Comparison of ENCODE assay signal across 8 mouse cellular contexts in genomic region chr5:111208660-111208969, GRCm38 (mm10).
DNase-seq lines count a peak whose midpoint lies in the region; ATAC-seq and TF ChIP-seq lines count a peak whose summit lies in the region.

No protein-coding gene starts in this region.

- no peaks in the 10 kb centered on the region for H3K9me3 ChIP-seq in embryonic facial prominence, embryonic 10.5 days
- H3K9me3 ChIP-seq in heart, embryonic 11.5 days (replicated peaks; ENCODE audit: control insufficient read depth, low read length) = no peaks in the 10 kb centered on the region

- ATAC-seq in CD4-positive, CD25-positive, alpha-beta regulatory T cell, adult 4 months = peak; percentile 70
- no peak for ATAC-seq in heart, embryonic 11.5 days (replicated peaks; ENCODE audit: insufficient number of reproducible peaks, low FRiP score, low TSS enrichment)
- no peak for ATAC-seq in inflammation-experienced regulatory T-cells, adult 6 months

- no peaks in the 10 kb centered on the region for H3K27me3 ChIP-seq in embryonic facial prominence, embryonic 10.5 days (replicated peaks; ENCODE audit: low read depth, poor library complexity, severe bottlenecking)
- 0 out of 2 replicates have a peak, but pooled peaks cover 3% of the 10 kb centered on the region for H3K27me3 ChIP-seq in heart, embryonic 11.5 days (ENCODE audit: control insufficient read depth, insufficient read depth, low read length)

- TF ChIP-seq POLR2A in lung, adult 2 months (IDR thresholded peaks at IDR 0.05; ENCODE audit: borderline replicate concordance, extremely low read depth, low read depth, low read length) = no peak

- WGBS in embryonic facial prominence, embryonic 10.5 days = 36% methylated on average over 5 of the region's 5 CpGs
- WGBS in heart, embryonic 11.5 days (ENCODE audit: insufficient replicate concordance) = 35% methylated on average over 5 of the region's 5 CpGs
- WGBS in lung, adult 2 months = 43% methylated on average over 5 of the region's 5 CpGs

- H3K4me1 ChIP-seq in embryonic facial prominence, embryonic 10.5 days = peaks cover 48% of the 10 kb centered on the region
- H3K4me1 ChIP-seq in heart, embryonic 11.5 days (ENCODE audit: control insufficient read depth, insufficient read depth, low read length) = peaks cover 8% of the 10 kb centered on the region; the same call in 1 of the 2 replicates
- peaks cover 2% of the 10 kb centered on the region; the same call in 1 of the 2 replicates for H3K4me1 ChIP-seq in lung, adult 2 months (ENCODE audit: control insufficient read depth, insufficient read depth, low read length)

- H3K27ac ChIP-seq in embryonic facial prominence, embryonic 10.5 days (replicated peaks) = no peak overlapping the region
- H3K27ac ChIP-seq in heart, embryonic 11.5 days (ENCODE audit: low read depth, low read length) = no peak overlapping the region

- TF ChIP-seq CTCF in lung, adult 2 months (IDR thresholded peaks at IDR 0.05; ENCODE audit: insufficient read depth, low read length) = peak; percentile 95

- 0 out of 2 replicates have a peak overlapping the region, but pooled peaks have one; percentile 16 for H3K9ac ChIP-seq in heart, embryonic 11.5 days (ENCODE audit: low read depth, low read length)

- H3K36me3 ChIP-seq in embryonic facial prominence, embryonic 10.5 days (replicated peaks) = no peaks in the 10 kb centered on the region
- H3K36me3 ChIP-seq in heart, embryonic 11.5 days (ENCODE audit: control insufficient read depth, insufficient read depth, low read length) = no peaks in the 10 kb centered on the region

- peak; percentile 37 for DNase-seq in T-cell, adult 2 months (ENCODE audit: low spot score)
- peak; percentile 67 for DNase-seq in embryonic facial prominence, embryonic 10.5 days (ENCODE audit: low spot score)
- DNase-seq in kidney, postnatal 10 days = peak; percentile 80
- DNase-seq in lung, adult 2 months = peak; percentile 56
- DNase-seq in right cerebral cortex, adult 2 months (ENCODE audit: low spot score in 2 of 2) = peak; percentile 47 to 70

- peak overlapping the region; percentile 27; the same call in 1 of the 2 replicates for H3K4me3 ChIP-seq in embryonic facial prominence, embryonic 10.5 days
- no peak overlapping the region for H3K4me3 ChIP-seq in heart, embryonic 11.5 days (ENCODE audit: low read depth, low read length)
- no peak overlapping the region for H3K4me3 ChIP-seq in lung, adult 2 months (replicated peaks; ENCODE audit: extremely low read depth, low read depth, low read length)

- peak overlapping the region; percentile 50 for H3K4me2 ChIP-seq in heart, embryonic 11.5 days
